Mouse (Mus musculus) forebrain, embryonic 14.5 days (tissue): Measurements from ENCODE around the gene Prss33. TPM values are rescaled to one million over a fixed set of nuclear protein-coding genes. Genes with fewer than 3 reads are reported as not detected.
"Not testable (repeated sequence)": the region's sequence is repeated elsewhere in the genome, so short reads cannot be mapped to it uniquely, and the experiment has no call there.

ENCODE experiments used
- ATAC-seq: fragments of 200-750 bp; cut with Nextera tagmentation; 2 replicates; pipeline ENCODE4 v1.8.0; 2017; ENCODE audit warnings: mild to moderate bottlenecking, moderate library complexity
- DNase-seq: peaks from one replicate; pipeline ENCODE4 v3.0.0-alpha.2; 2015; ENCODE audit warnings: low spot score
- H3K27ac ChIP-seq: fragments of 300-500 bp; sonication (generic); 2 replicates; pipeline ENCODE4 v1.5.1; 2014; ENCODE audit warnings: low read depth, mild to moderate bottlenecking, control low read depth, low read length, moderate library complexity
- H3K27me3 ChIP-seq: fragments of 300-500 bp; sonication (generic); replicated peaks from 2 replicates; pipeline ENCODE4 v1.6.1; 2014; ENCODE audit warnings: low read length, control low read depth, mixed read lengths; ENCODE audit not compliant: control insufficient read depth, insufficient read depth
- H3K36me3 ChIP-seq: fragments of 300-500 bp; sonication (generic); 2 replicates; pipeline ENCODE4 v1.6.1; 2014; ENCODE audit warnings: low read length, control low read depth; ENCODE audit not compliant: control insufficient read depth, insufficient read depth
- H3K4me1 ChIP-seq: fragments of 300-500 bp; sonication (generic); 2 replicates; pipeline ENCODE4 v1.6.1; 2014; ENCODE audit warnings: antibody characterized with exemption, low read length, control low read depth; ENCODE audit not compliant: control insufficient read depth, insufficient read depth
- H3K4me2 ChIP-seq: fragments of 300-500 bp; sonication (generic); 2 replicates; pipeline ENCODE4 v1.6.1; 2014; ENCODE audit warnings: mild to moderate bottlenecking, control low read depth, low read length
- H3K4me3 ChIP-seq: fragments of 300-500 bp; sonication (generic); 2 replicates; pipeline ENCODE4 v1.5.1; 2014; ENCODE audit warnings: low read depth, low read length, control low read depth
- H3K9ac ChIP-seq: fragments of 300-500 bp; sonication (generic); 2 replicates; pipeline ENCODE4 v1.6.1; 2014; ENCODE audit warnings: mild to moderate bottlenecking, low read length, control low read depth, moderate library complexity
- H3K9me3 ChIP-seq: fragments of 300-500 bp; sonication (generic); replicated peaks from 2 replicates; pipeline ENCODE4 v1.6.1; 2016; ENCODE audit warnings: low read length, control low read depth, mixed read lengths; ENCODE audit not compliant: control insufficient read depth
- WGBS: fragments of 180-500 bp; shearing (Covaris S2); extraction: QIAGEN DNeasy Blood & Tissue Kit; methylation state at CpG from one replicate; pipeline ENCODE4 v1.1.7; 2014; 5-methylcytosine and 5-hydroxymethylcytosine counted together
- polyA plus RNA-seq: library from polyadenylated mRNA; unstranded; fragments of >200 nt; fragmentation: Nextera tagmentation; extraction: Ambion mirVana; gene quantifications from 2 replicates; pipeline ENCODE4 v1.2.1, GENCODE M21; 2014

Prss33 gene
- not detected in 2 replicates for polyA plus RNA-seq

DNA sequence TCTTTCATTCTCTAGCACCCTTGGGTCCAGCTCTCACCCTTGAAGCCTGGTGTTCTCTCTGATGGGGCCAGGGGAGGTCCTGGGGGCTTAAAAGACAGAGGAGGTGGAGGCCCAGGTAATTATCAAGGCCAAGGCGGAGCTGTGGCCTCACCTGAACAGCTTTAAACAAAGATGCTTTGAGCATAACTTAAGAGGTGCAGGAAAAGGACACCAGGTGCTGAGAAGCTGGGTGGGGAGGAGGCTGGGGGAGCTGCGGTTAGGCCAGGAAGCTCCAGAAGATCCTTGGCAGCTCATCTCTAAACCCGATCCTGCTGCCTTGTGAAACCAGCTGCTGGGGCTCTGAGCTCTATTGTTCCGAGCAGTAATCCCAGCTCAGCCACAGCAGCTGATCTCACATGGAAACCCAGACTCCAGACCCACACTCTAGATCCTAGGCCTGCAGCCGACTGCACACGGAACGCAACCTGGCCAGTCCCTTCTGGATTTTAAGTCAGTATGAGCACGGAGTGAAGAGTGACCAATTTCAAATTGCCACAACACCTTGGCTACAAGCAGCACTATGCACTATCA is at the start of gene Prss33:
Gene Prss33 (minus strand): TSS at position 51 of the 570 bp plus-strand sequence.
- Histone ChIP-seq H3K4me1 (no peaks in the 10 kb centered on the region), H3K36me3 (no peaks in the 10 kb centered on the region), H3K9ac (no peak within 1 kb of the TSS), H3K27ac (no peak within 1 kb of the TSS), H3K4me3 (no peak within 1 kb of the TSS), H3K27me3 (0 out of 2 replicates have a peak, but pooled peaks cover 8% of the 10 kb centered on the region), H3K9me3 (no peaks in the 10 kb centered on the region), H3K4me2 (no peak within 1 kb of the TSS)
- ATAC-seq (no peak), DNase-seq (no peak)
- 58% methylated on average over 8 of the region's 8 CpGs for WGBS

DNA sequence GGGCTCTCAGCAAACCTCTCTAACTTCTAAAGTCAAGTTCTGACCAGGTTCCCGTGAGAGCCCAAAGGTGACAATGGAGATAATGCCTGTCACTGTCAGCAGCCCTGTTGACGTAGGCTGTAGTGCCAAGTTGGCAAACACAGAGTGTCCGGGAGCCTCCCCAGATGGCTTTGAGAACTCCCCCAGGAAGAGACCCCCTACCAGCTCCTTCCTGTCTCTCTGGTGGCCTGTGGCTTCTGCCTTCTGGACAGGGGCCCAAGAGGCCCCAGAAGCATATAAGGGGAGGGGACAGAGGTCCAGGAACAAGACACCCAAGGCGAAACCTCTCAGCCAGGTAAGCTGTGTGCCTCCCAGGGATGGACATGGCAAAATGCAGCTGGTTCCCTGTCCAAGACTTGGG is 44.7 kb upstream of the Prss33 start, which contains the start of the genes Dcpp1 and Dcpp2:
Gene Dcpp1 (plus strand): TSS at position 301 of the 400 bp plus-strand sequence.
Gene Dcpp2 (plus strand): TSS at position 305 of the 400 bp plus-strand sequence.
- WGBS, result 80% methylated on average over 4 of the region's 4 CpGs

DNA sequence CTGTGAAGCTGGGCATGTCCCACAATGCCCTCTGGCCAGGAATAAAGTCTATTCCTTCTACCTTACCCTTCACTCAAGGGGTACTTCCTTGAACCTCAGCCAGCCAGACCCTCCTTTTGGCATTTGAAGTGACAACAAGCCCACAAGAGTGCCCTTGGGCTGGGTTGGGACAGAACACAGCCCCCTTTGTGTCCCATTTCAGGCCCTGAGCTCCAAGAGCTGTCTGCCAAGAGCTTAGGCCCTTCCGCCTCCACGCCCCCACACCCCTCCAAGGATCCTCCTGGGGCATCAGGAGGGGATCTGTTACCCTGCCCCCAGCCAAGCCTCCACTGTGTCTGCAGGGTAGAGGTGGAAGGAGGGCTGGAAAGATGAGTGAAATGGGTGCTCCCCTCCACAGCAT is 41.3 kb upstream of the Prss33 start:
- WGBS, result 75% methylated on average over 2 of the region's 2 CpGs
- 0 out of 2 replicates have a peak, but pooled peaks have one; percentile 20 for ATAC-seq

More for the DNA sequence above, 44.7 kb upstream of the Prss33 start, which contains the start of the genes Dcpp1 and Dcpp2:
- not testable (repeated sequence) for H3K27ac ChIP-seq, H3K9me3 ChIP-seq, H3K9ac ChIP-seq, H3K4me1 ChIP-seq, H3K36me3 ChIP-seq, H3K27me3 ChIP-seq, DNase-seq, H3K4me2 ChIP-seq, ATAC-seq, H3K4me3 ChIP-seq

DNA sequence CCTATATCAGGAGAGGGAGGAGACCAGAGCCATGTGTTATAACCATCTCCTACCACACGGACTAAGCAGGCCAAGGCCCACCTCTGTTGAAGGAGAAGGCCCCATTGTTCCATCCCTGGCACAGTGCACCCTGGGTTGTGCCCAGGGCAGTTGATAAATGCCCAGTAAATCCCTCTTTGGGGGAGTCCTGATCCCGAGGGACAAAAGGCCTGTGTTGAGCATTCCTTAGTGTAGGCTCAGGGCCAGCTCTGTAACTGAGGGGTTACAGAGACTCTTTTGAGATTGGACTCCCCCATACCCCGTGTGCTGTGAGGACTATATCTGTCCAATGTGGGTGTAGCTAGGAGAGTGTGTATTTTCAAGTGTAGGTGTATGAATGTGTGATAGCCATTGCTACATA is 40.9 kb upstream of the Prss33 start:
- 35% methylated on average over 3 of the region's 3 CpGs for WGBS
- H3K27ac ChIP-seq, result no peak overlapping the region

More for the DNA sequence above, 41.3 kb upstream of the Prss33 start:
- H3K27me3 ChIP-seq, result no peaks in the 10 kb centered on the region
- H3K9ac ChIP-seq, result no peak overlapping the region
- no peaks in the 10 kb centered on the region for H3K9me3 ChIP-seq
- no peaks in the 10 kb centered on the region for H3K36me3 ChIP-seq
- H3K4me1 ChIP-seq, result no peaks in the 10 kb centered on the region
- peak; percentile 16 for DNase-seq
- H3K27ac ChIP-seq, result no peak overlapping the region
- H3K4me2 ChIP-seq, result no peak overlapping the region
- no peak overlapping the region for H3K4me3 ChIP-seq

DNA sequence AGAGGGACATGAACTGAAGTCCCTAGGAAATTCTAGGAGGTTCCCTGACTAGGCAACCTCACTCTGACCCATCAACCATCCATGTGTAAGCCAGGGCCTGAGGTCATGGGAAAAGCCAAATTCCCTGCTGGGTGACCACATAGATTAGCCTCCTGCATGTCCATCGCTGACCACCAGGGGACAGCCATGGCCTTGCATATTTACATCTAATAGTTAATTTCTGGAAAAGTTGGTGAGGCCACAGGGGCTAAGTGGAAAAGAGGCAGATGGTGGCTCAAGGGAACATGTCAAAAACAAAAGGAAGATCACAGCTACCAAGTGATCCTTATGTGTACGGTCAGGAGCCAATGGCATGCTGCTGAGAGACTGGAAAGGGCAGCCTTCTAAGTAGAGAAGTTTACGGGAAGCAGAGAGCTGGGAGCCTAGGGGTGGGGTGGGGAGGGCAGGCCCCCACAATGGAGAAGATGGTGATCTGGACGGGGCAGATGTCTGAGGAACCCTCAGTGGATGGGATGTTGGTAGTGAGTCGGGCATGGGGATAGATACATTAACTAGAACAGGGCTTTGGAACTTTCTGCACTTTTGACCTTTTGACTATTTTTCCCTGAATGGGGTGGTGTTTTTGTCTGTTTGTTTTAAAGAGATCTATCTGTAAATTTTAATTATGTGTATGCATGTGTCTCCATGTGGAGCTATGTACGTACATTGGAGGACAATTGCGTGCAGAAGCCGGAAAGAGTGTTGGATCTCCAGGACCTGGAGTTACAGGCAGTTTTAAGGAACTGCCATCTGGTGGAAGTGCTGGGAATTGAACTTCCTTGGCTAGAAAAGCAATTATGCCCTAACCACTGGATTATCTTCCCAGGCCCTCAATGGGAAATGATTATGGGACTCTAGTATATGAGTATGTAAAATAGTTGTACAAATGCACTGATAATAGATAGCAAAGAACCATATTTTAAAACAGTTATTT is 38.3 kb upstream of the Prss33 start:
- Histone ChIP-seq H3K27me3 (no peaks in the 10 kb centered on the region), H3K4me3 (no peak overlapping the region), H3K27ac (no peak overlapping the region), H3K36me3 (no peaks in the 10 kb centered on the region), H3K9ac (no peak overlapping the region), H3K4me1 (no peaks in the 10 kb centered on the region), H3K9me3 (no peaks in the 10 kb centered on the region), H3K4me2 (no peak overlapping the region)
- DNase-seq (peak; percentile 67), ATAC-seq (0 out of 2 replicates have a peak, but pooled peaks have one; percentile 29)
- 50% methylated on average over 8 of the region's 8 CpGs for WGBS

More for the DNA sequence above, 40.9 kb upstream of the Prss33 start:
- Histone ChIP-seq H3K9ac (no peak overlapping the region), H3K9me3 (no peaks in the 10 kb centered on the region), H3K27me3 (no peaks in the 10 kb centered on the region), H3K4me3 (no peak overlapping the region), H3K4me2 (no peak overlapping the region), H3K4me1 (no peaks in the 10 kb centered on the region), H3K36me3 (no peaks in the 10 kb centered on the region)
- ATAC-seq (peak; percentile 29; the same call in 1 of the 2 replicates), DNase-seq (peak; percentile 51)

DNA sequence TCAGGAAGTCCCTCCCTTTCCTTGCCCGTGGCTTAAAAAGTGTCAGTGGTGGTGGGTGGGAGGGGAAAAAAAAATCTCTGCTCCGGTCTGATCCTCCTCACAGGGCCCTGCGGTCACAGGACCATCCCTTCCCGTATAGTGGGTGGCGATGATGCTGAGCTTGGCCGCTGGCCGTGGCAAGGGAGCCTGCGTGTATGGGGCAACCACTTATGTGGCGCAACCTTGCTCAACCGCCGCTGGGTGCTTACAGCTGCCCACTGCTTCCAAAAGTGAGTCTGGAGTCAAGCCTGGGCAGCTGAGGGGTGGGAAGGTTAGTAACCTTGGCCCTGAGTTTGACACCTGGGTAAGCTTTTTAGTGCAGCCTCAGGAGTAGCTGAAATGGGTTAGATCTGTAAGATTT is 32.7 kb upstream of the Prss33 start:
- Histone ChIP-seq H3K9ac (no peak overlapping the region), H3K9me3 (no peaks in the 10 kb centered on the region), H3K4me3 (no peak overlapping the region), H3K4me1 (no peaks in the 10 kb centered on the region), H3K4me2 (no peak overlapping the region), H3K27me3 (no peaks in the 10 kb centered on the region), H3K27ac (no peak overlapping the region), H3K36me3 (no peaks in the 10 kb centered on the region)
- DNase-seq, result no peak
- no peak for ATAC-seq
- 90% methylated on average over 11 of the region's 11 CpGs for WGBS

DNA sequence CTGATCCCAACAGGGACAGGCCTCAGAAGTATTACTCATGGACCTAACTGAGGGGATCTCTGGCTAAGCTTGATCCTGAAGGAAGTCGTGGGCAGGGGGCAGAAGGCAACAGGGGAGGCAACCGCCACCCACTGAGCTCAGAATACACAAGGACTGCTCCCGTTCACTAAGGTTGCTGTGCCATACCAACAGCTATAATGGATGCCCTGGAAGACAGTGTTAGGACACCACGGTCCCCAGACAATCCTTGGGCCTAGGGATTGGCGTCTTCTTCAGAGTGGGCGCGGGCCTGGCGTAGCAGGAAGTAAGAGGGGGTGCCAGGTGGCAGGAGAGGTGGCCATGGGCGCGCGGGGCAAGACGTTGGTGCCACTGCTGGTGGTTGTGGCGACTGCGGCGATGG is 31.9 kb upstream of the Prss33 start, which contains the start of gene Prss21:
Gene Prss21 (plus strand): TSS at position 301 of the 400 bp plus-strand sequence.
- H3K9me3 ChIP-seq, result no peaks in the 10 kb centered on the region
- H3K9ac ChIP-seq, result no peak within 1 kb of the TSS
- H3K36me3 ChIP-seq, result no peaks in the 10 kb centered on the region
- ATAC-seq, result no peak
- no peak within 1 kb of the TSS for H3K4me2 ChIP-seq
- WGBS, result 88% methylated on average over 15 of the region's 15 CpGs
- no peak within 1 kb of the TSS for H3K4me3 ChIP-seq
- no peaks in the 10 kb centered on the region for H3K27me3 ChIP-seq
- H3K4me1 ChIP-seq, result no peaks in the 10 kb centered on the region
- no peak for DNase-seq
- no peak within 1 kb of the TSS for H3K27ac ChIP-seq

DNA sequence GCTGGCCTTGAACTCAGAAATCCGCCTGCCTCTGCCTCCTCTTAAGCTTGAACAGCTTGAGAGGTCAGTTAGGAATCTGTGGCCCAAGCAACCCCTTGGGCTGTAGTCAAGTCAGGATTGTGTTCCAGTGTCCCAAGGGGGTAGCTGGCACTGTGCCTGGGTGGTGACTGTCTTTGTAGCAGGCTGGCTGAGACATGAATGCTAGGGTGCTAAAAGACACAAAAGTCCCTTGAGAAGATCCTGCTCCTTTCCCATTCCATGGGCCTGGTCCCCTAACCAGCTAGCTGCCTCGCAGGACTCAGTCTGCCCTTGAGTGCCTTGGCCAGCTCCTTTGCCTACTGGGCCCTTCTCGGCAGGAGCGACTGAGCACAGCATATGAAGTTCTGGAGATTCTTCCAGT is 27.1 kb upstream of the Prss33 start:
- ATAC-seq (no peak), DNase-seq (no peak)
- no peak overlapping the region for H3K27ac ChIP-seq
- H3K4me3 ChIP-seq, result no peak overlapping the region
- H3K9ac ChIP-seq, result no peak overlapping the region
- H3K9me3 ChIP-seq, result no peaks in the 10 kb centered on the region
- 79% methylated on average over 4 of the region's 4 CpGs for WGBS
- H3K36me3 ChIP-seq, result no peaks in the 10 kb centered on the region
- no peaks in the 10 kb centered on the region for H3K27me3 ChIP-seq
- H3K4me1 ChIP-seq, result no peaks in the 10 kb centered on the region
- H3K4me2 ChIP-seq, result no peak overlapping the region
